Mouse (Mus musculus): ENCODE measurements around the gene Rngtt. TPM values are rescaled to one million over a fixed set of nuclear protein-coding genes. Genes with fewer than 3 reads are reported as not detected.
"Not testable (repeated sequence)": the region's sequence is repeated elsewhere in the genome, so short reads cannot be mapped to it uniquely, and the experiment has no call there.

Rngtt gene
- 33.1 and 35.2 TPM in 2 replicates for polyA plus RNA-seq (2015; fragmentation: Nextera tagmentation; extraction: Ambion mirVana)

DNA sequence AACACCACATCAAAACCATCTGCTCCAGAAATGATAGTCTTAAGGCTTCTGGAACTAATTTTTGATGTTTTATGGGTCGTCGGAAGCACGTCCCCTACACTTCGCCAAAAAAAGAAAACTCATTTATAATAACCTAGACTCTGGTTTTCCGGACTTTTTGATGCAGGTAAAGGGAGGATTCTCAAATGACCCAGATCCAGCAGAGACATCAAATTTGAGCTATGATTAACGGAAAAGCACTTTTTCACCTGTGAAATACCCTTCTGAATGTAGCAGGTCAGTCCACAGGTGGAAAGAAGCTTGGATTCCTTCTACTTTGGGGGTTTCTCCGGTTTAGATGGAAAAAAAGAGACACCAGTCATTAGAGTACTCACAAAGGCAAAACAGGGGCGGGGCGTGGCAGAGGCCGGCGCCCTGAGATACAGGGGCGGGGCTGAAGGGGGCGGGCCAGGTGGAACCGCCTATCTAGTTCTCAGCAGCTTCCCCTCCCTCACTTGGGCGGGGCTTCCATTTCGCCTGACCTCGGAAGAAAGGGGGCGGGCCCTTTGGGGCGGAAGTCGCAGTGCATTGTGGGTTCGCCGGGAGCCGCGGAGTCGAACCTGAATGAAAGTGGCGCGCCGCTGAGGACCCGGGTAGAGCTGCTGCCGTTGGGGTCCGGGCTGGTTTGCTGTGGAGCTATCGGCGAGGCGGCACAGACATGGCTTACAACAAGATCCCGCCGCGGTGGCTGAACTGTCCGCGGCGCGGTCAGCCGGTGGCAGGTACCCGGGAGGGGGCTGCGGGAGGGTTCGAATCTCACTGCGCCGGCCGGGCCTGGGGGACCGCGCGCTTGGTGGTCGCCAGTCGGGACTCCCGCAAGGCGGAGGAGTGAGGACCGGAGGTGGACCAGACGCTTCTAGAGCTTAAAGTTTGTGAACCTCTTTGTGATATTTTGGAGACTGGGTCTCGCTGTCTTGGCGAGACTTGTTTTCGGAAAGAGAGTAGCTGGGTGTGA is at the start of gene Rngtt:
Gene Rngtt, plus strand, starts transcription at position 548 of the 994 bp plus-strand sequence.
- peak; percentile 98 for DNase-seq (ENCODE audit: low spot score)

GRCm38 (mm10) chr4:33260311-33260710 is 49.8 kb upstream of the Rngtt start:
- no peak for DNase-seq (ENCODE audit: low spot score)

DNA sequence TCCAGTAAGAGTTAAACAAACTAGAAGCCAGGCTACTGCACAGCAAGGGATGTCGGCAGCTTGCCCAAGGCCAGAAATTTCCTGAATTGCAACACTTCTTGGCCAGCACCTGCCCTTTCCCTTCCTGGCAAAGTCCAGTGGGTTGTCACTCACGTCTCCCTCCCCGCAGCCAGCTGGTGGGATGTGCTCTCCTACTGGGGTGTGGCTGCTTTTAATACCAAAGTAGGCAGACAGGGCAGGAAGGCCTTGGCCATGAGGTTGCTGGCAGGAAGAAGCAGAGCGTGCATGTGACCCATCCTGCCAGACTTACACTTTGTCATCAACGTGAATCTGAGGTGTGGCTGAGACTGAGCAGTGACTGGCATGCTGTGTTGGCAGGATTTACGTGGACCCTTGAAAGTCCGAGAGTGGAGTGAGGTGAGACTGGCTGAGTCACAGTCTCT is 48.8 kb upstream of the Rngtt start:
- no peak for DNase-seq (ENCODE audit: low spot score)

GRCm38 (mm10) chr4:33262897-33263296 is 47.2 kb upstream of the Rngtt start:
- DNase-seq (ENCODE audit: low spot score), result no peak

DNA sequence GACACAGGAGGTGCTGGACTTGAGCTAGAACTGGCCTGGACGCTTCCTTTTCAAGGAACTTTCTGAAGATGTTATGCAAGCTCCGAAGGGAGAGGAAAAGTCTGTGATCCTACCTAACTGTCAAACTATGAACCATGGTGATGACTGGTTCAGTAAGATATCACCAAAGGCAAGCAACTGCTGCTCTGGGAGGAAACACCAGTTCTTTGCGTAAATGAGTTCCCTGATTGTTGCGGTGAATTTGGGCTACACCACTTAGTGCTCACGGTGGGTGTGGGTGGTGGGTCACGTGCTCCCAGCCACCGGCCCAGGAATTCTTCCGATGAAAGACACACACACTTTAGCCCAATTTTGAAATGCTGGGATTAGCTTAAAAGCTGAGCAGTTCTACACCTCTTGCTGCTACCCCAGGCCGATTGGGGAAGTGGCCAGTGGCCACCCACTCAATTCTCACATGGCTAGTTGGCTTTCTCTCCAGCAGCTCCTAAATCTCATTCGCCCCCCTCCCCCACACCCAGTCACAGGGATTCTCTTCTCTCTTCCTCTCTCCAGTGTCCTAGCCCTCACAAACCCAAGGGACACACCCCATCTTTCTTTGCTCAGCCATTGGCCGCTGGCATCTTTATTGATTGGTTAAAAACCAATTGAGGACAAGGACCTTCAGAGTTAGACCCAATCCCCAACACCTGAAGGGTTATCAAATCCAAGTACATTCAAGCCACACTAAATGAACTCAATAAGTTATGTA is 45.0 kb upstream of the Rngtt start:
- no peak for DNase-seq (ENCODE audit: low spot score)

DNA sequence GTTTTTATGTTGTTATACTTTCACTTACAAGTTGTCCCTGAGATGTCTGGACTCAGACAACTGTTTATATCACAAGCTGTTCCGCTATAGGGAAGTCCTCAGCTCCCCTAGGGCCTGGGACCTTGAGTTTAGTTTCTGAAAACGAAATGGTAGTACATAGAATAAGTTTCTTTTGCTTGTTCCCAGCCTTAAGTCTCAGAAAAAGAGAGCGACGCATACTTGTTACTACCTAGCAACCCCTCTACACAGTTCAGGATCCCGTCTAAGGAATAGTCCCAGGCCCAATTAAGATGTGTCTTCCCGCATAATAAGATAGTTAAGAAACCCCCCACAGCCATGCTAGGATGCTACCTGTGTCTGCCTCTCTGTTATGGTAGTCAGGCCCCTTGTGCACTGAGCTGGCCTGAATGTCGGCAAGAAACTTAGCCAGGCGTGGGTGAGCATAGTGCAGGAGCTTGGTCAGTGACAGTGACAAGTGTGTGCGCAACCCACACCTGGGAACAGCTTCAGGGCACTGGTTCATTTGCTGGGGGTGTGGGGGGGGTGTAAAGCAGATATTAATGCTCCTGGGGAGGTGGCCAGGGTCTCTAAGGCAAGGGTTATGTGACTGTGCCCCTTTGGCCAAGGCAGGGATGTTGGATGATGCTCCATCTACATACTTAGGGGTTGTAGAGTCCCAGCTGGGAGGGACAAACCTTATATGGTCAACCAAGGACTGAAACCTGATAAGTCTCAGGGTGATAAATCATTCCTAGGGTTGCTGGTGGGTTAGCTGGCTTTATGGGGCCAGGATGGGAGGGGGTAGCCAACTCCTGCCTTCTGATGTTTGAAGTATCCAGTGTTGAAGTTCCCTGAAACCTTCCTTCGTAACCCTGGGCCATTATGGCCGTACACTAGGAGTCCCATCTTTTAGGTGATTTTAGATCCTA is 39.5 kb upstream of the Rngtt start:
- DNase-seq (ENCODE audit: low spot score), result no peak

DNA sequence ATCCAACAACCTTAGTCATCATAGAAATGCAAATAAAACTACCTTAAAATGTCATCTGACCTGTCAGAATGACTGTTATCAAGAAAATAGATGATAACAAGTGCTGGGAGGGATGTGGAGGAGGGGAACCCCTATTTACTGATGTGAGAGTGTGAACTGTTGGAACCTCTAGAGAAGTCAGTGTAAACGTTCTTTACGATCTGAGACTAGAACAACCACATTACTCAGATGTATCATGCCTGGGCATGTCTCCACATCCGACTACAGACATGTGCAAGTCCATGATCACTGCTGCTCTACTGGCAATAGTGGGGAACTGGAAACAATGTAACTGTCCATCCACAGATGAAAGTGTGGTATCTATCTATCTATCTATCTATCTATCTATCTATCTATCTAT is 36.7 kb upstream of the Rngtt start:
- no peak for DNase-seq (ENCODE audit: low spot score)

GRCm38 (mm10) chr4:33281891-33282685 is 28.0 kb upstream of the Rngtt start:
- DNase-seq (ENCODE audit: low spot score), result no peak

DNA sequence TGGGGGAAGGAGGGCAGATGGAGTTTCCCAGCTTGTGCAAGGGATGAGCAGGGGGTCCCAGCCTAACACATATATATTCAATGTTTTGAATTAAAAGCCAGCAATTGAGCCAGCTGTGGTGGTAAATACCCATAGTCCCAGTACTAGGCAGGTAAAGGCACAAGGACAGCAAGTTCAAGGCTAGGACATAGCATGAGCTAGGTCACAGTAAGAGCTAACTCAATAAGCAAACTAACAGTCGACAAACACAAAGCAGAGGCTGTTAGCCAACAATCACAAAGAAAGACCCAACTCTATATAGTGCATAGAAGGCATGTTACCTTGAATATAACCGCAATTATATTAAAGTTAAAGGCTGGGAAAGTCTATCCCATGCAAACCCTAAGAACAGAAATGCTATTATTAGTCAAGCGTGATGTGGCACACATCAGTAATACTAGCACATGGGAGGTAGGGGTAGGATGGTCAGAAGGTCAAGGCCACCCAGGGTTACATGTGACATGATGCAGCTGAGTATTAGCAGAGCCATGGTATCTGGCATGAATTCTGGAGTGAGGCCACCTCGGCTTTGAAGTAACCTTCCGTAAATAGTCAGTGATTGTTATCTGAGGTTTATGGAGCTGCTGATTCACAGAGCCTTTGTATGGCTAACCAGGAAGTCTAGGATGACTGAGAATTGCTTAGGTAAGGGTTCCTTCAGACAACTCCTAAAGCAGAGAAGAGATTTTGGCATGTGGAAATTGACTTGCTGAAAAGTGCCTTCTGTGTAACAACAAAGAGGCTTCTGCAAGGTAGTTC is 25.8 kb upstream of the Rngtt start:
- no peak for DNase-seq (ENCODE audit: low spot score)

GRCm38 (mm10) chr4:33285448-33285847 is 24.7 kb upstream of the Rngtt start:
- no peak for DNase-seq (ENCODE audit: low spot score)

DNA sequence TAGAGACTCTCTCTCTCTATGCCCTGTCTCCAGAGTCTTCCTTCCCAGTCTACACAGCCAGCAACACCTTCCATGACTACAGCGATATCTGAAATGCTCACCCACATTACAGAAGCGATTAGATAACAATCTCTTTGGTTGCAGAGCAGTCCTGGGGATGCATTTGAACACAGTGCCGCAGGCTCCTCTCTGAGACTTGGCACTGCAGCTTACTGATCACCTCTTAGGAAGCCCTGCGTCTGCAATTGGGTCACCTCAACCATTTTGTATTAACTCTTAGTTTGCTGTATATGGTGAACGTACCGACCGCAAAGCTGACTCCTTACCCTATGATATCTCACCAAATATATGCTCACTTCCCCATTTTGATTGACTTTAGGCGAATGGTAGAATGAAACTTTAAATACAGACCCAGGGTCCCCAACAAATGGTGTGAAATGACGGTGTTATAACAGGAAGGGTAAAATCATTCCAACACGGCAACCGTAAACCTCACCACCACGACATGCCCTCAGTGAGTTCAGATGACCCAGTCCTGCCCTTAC is 20.9 kb upstream of the Rngtt start:
- no peak for DNase-seq (ENCODE audit: low spot score)

GRCm38 (mm10) chr4:33290002-33290401 is 20.1 kb upstream of the Rngtt start, which contains the start of gene Pnrc1:
Pnrc1 (minus strand) TSS chr4:33290163.
- DNase-seq (ENCODE audit: low spot score), result no peak

- no peak for DNase-seq (ENCODE audit: low spot score)
Observed at GRCm38 (mm10) chr4:33290878-33291277, 19.2 kb upstream of the Rngtt start.

DNA sequence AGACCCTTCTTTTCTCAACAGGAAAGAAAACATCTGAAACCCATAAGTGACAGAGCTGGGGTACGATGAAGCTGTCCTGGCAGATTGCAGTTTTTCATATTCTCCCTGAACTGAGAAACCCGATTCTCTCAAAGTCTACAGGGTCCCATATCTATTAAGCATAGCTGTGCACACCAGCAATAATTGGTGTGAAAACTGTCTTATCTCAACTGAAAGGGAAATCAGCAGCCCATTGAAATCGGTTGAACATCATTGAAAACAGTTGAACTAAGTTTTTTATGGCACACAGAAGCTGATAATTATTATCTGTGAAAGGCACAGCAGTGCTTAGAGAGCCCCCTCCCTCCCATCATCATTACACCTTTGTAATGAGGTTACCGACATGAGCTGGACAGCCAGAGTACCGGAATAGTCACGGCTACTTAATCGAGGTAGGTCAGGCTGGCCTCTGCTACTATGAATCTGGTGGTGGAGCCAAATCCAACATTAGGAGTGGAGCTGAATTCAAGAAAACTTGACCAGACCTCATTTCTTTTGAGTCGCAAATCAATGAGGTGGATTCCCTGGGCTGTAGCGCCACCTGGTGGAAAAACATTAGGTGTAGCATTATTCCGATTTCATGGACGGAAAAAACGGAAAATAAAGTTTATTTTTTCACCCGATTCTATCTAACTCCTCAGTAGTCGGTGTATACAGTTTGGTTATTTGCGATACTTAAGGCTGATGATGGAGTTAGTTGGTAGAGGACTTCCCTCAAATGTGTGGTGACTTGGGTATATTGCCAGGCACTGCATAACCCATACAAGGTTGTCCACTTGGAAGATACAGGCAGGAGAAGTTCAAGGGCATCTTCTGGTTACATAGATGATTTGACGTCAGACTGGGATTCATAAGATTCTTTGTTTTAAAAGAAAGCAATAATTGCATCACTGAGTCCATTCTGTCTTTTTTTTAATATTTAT is 17.4 kb upstream of the Rngtt start:
- DNase-seq (ENCODE audit: low spot score), result peak; percentile 75

- DNase-seq (ENCODE audit: low spot score), result not testable (repeated sequence)
Observed at GRCm38 (mm10) chr4:33300891-33301665, 9.0 kb upstream of the Rngtt start.

DNA sequence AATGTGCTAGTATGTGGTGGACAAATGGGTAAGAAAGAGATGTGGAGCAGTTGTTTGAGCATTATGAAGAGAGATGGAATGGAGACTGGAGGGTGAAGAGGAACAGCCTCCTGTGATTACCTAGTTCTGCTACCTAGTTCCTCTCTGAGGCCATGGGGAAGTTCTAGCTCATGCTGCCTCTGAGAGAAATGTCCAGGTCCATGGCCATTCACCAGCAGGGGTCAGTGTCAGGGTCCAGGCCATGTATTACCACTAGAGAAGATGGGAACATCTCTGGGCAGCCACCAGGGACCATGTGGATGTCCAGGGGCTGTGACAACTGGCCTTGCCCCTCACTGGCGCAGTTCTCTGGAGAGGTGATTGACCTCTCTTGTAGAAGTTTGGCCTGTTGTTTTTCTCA is 7.1 kb upstream of the Rngtt start:
- DNase-seq (ENCODE audit: low spot score), result no peak

DNA sequence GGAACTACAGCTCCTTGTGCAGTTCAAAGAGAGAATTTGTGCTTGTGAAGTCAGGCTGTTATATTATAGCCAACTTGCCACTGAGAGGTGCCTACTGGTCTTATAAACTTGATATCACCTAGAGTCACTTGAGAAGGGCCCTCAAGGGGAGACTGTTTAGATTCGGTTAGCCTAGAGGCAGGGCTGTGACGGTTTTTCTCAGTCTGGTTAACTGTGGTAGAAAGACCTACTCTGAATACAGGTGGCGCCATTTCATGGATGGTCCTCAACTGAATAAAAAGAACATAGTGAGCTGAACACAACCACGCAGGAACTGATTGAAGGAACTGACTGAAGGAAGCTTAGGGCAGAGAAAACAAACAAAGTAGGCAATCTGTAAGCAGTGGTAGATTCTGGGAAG is 3.0 kb upstream of the Rngtt start:
- DNase-seq (ENCODE audit: low spot score), result peak; percentile 24

All from thymus, postnatal 0 days (tissue).